Mouse (Mus musculus): ENCODE data around the gene Lrmda. TPM values are rescaled to one million over a fixed set of nuclear protein-coding genes. Genes with fewer than 3 reads are reported as not detected.

Lrmda gene
- polyA plus RNA-seq, 1 experiment from 2014 or later = 0.53 TPM

DNA sequence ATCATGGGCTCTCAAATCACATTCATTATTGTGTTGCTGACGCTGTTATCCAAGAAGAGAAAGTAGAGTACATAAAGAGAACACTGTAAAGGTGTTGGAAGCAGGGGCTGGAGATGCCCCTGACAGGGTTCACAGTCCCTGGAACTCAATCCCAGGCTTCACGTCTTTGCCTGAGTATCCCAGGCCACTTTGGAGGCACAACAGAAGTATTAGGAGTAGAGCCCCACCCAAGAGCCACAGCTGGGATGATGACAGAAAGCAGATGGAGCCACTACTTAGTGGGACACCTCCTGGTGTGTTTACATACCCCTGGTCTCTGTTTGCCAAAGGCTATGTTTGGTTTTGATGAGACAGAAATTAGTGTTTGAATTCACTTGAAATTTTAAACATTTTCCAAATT lies 899.4 kb downstream of the Lrmda start:
- no peak for ATAC-seq (ENCODE audit: low FRiP score, low TSS enrichment)
- Histone ChIP-seq H3K4me2 (replicated peaks; ENCODE audit: low read depth, low read length) (no peak overlapping the region), H3K36me3 (ENCODE audit: control insufficient read depth, insufficient read depth, low read length) (no peaks in the 10 kb centered on the region), H3K9ac (ENCODE audit: low read depth, low read length) (no peak overlapping the region), H3K27ac (ENCODE audit: low read depth, low read length) (no peak overlapping the region), H3K27me3 (ENCODE audit: control insufficient read depth, insufficient read depth, low read length) (no peaks in the 10 kb centered on the region), H3K4me1 (ENCODE audit: control insufficient read depth, insufficient read depth, low read length) (no peaks in the 10 kb centered on the region), H3K4me3 (ENCODE audit: low read length) (no peak overlapping the region), H3K9me3 (ENCODE audit: control insufficient read depth, low read length) (no peaks in the 10 kb centered on the region)
- WGBS = 69% methylated on average over 2 of the region's 2 CpGs

GRCm38 (mm10) chr14:22921152-22921551 lies 901.6 kb downstream of the Lrmda start:
- Histone ChIP-seq H3K4me2 (replicated peaks; ENCODE audit: low read depth, low read length) (no peak overlapping the region), H3K9ac (ENCODE audit: low read depth, low read length) (no peak overlapping the region), H3K27me3 (ENCODE audit: control insufficient read depth, insufficient read depth, low read length) (no peaks in the 10 kb centered on the region), H3K27ac (ENCODE audit: low read depth, low read length) (no peak overlapping the region), H3K9me3 (ENCODE audit: control insufficient read depth, low read length) (no peaks in the 10 kb centered on the region), H3K36me3 (ENCODE audit: control insufficient read depth, insufficient read depth, low read length) (no peaks in the 10 kb centered on the region), H3K4me3 (ENCODE audit: low read length) (no peak overlapping the region), H3K4me1 (ENCODE audit: control insufficient read depth, insufficient read depth, low read length) (no peaks in the 10 kb centered on the region)
- no peak for ATAC-seq (ENCODE audit: low FRiP score, low TSS enrichment)

DNA sequence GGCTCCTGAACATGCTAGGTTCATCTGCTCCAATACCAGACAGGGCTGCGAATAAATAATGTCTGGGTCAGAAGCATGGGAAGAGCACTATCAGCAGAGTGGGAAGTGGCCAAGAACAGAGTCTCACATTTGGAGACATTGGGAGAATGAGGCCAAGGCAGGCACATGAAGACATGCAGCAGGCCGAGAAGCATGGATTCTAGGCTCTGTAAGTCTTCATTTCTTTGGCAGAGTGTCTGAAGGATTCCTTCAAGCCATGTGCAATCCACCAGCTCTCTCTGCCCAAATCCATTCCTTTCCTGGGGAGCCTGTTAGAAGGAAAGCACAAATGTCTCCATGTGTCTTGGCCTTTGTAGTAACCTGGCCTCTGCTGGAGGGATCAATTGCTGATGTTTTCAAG lies 902.3 kb downstream of the Lrmda start:
- no peak overlapping the region for H3K4me3 ChIP-seq (ENCODE audit: low read length)
- H3K9me3 ChIP-seq (ENCODE audit: control insufficient read depth, low read length) = no peaks in the 10 kb centered on the region
- H3K4me2 ChIP-seq (replicated peaks; ENCODE audit: low read depth, low read length) = no peak overlapping the region
- no peaks in the 10 kb centered on the region for H3K36me3 ChIP-seq (ENCODE audit: control insufficient read depth, insufficient read depth, low read length)
- no peak overlapping the region for H3K9ac ChIP-seq (ENCODE audit: low read depth, low read length)
- ATAC-seq (ENCODE audit: low FRiP score, low TSS enrichment) = no peak
- H3K27me3 ChIP-seq (ENCODE audit: control insufficient read depth, insufficient read depth, low read length) = no peaks in the 10 kb centered on the region
- H3K27ac ChIP-seq (ENCODE audit: low read depth, low read length) = no peak overlapping the region
- H3K4me1 ChIP-seq (ENCODE audit: control insufficient read depth, insufficient read depth, low read length) = no peaks in the 10 kb centered on the region
- WGBS = 95% methylated on average over 2 of the region's 2 CpGs

DNA sequence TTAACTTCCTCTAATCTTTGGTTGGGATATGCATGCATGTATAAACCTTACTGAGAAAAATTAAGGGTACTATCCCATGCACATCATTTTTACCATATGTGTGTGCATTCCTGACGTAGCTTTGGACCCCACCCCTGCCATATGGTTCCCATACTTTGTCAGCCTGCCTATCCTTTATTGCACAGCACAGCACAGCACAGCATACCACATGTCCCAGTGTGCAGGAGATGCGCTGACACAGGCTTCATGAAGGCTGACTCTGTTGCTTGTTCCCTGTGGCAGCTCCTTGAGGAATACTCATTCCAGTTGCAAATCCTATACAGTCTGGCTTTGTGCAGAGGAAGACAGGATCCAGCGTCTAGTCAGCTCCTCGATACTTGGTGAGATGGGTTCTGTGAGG lies 903.1 kb downstream of the Lrmda start:
- no peak overlapping the region for H3K9ac ChIP-seq (ENCODE audit: low read depth, low read length)
- H3K4me1 ChIP-seq (ENCODE audit: control insufficient read depth, insufficient read depth, low read length) = no peaks in the 10 kb centered on the region
- H3K4me3 ChIP-seq (ENCODE audit: low read length) = no peak overlapping the region
- no peak overlapping the region for H3K4me2 ChIP-seq (replicated peaks; ENCODE audit: low read depth, low read length)
- no peak overlapping the region for H3K27ac ChIP-seq (ENCODE audit: low read depth, low read length)
- no peak; the same call in 1 of the 2 replicates for ATAC-seq (ENCODE audit: low FRiP score, low TSS enrichment)
- no peaks in the 10 kb centered on the region for H3K9me3 ChIP-seq (ENCODE audit: control insufficient read depth, low read length)
- no peaks in the 10 kb centered on the region for H3K27me3 ChIP-seq (ENCODE audit: control insufficient read depth, insufficient read depth, low read length)
- 87% methylated on average over 4 of the region's 4 CpGs for WGBS
- no peaks in the 10 kb centered on the region for H3K36me3 ChIP-seq (ENCODE audit: control insufficient read depth, insufficient read depth, low read length)

DNA sequence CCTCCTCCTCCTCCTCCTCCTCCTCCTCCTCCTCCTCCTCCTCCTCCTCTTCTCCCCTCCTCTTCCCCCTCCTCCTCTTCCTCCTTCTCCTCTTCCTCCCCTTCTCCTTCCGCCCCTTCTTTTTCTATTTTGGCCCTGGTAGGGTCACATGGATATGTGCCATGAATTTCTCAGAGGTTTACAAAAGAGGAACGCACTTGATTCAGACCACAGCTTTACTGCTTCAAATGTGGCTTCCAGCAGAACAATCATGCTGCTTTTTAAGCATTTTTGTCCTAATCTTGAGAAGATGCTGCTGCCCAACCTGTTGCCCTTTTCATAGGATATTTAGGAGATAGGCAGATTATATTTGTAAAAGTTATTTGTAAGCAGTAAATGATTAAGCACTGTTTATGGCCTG lies 903.7 kb downstream of the Lrmda start:
- no peaks in the 10 kb centered on the region for H3K36me3 ChIP-seq (ENCODE audit: control insufficient read depth, insufficient read depth, low read length)
- H3K9ac ChIP-seq (ENCODE audit: low read depth, low read length) = no peak overlapping the region
- no peak overlapping the region for H3K4me2 ChIP-seq (replicated peaks; ENCODE audit: low read depth, low read length)
- no peak overlapping the region for H3K4me3 ChIP-seq (ENCODE audit: low read length)
- H3K4me1 ChIP-seq (ENCODE audit: control insufficient read depth, insufficient read depth, low read length) = no peaks in the 10 kb centered on the region
- no peak overlapping the region for H3K27ac ChIP-seq (ENCODE audit: low read depth, low read length)
- no peaks in the 10 kb centered on the region for H3K27me3 ChIP-seq (ENCODE audit: control insufficient read depth, insufficient read depth, low read length)
- 73% methylated on average over 1 of the region's 2 CpGs for WGBS
- H3K9me3 ChIP-seq (ENCODE audit: control insufficient read depth, low read length) = no peaks in the 10 kb centered on the region
- no peak for ATAC-seq (ENCODE audit: low FRiP score, low TSS enrichment)

GRCm38 (mm10) chr14:22928263-22928662 lies 908.8 kb downstream of the Lrmda start:
- H3K4me3 ChIP-seq (ENCODE audit: low read length) = no peak overlapping the region
- no peaks in the 10 kb centered on the region for H3K9me3 ChIP-seq (ENCODE audit: control insufficient read depth, low read length)
- no peaks in the 10 kb centered on the region for H3K4me1 ChIP-seq (ENCODE audit: control insufficient read depth, insufficient read depth, low read length)
- H3K27me3 ChIP-seq (ENCODE audit: control insufficient read depth, insufficient read depth, low read length) = no peaks in the 10 kb centered on the region
- H3K4me2 ChIP-seq (replicated peaks; ENCODE audit: low read depth, low read length) = no peak overlapping the region
- no peak overlapping the region for H3K9ac ChIP-seq (ENCODE audit: low read depth, low read length)
- no peak overlapping the region for H3K27ac ChIP-seq (ENCODE audit: low read depth, low read length)
- ATAC-seq (ENCODE audit: low FRiP score, low TSS enrichment) = no peak
- no peaks in the 10 kb centered on the region for H3K36me3 ChIP-seq (ENCODE audit: control insufficient read depth, insufficient read depth, low read length)
- WGBS = 92% methylated on average over 2 of the region's 2 CpGs

- Histone ChIP-seq H3K4me2 (replicated peaks; ENCODE audit: low read depth, low read length) (no peak overlapping the region), H3K4me3 (ENCODE audit: low read length) (no peak overlapping the region), H3K9ac (ENCODE audit: low read depth, low read length) (no peak overlapping the region), H3K9me3 (ENCODE audit: control insufficient read depth, low read length) (no peaks in the 10 kb centered on the region), H3K27me3 (ENCODE audit: control insufficient read depth, insufficient read depth, low read length) (no peaks in the 10 kb centered on the region), H3K4me1 (ENCODE audit: control insufficient read depth, insufficient read depth, low read length) (no peaks in the 10 kb centered on the region), H3K36me3 (ENCODE audit: control insufficient read depth, insufficient read depth, low read length) (no peaks in the 10 kb centered on the region), H3K27ac (ENCODE audit: low read depth, low read length) (no peak overlapping the region)
- no peak for ATAC-seq (ENCODE audit: low FRiP score, low TSS enrichment)
- WGBS = 93% methylated on average over 1 of the region's 1 CpGs
These were observed 909.2 kb downstream of the Lrmda start for GRCm38 (mm10) chr14:22928683-22929082.

GRCm38 (mm10) chr14:22929585-22929984 lies 910.1 kb downstream of the Lrmda start:
- no peak overlapping the region for H3K4me3 ChIP-seq (ENCODE audit: low read length)
- ATAC-seq (ENCODE audit: low FRiP score, low TSS enrichment) = no peak
- no peak overlapping the region for H3K4me2 ChIP-seq (replicated peaks; ENCODE audit: low read depth, low read length)
- H3K9ac ChIP-seq (ENCODE audit: low read depth, low read length) = no peak overlapping the region
- no peaks in the 10 kb centered on the region for H3K27me3 ChIP-seq (ENCODE audit: control insufficient read depth, insufficient read depth, low read length)
- no peaks in the 10 kb centered on the region for H3K9me3 ChIP-seq (ENCODE audit: control insufficient read depth, low read length)
- 80% methylated on average over 2 of the region's 2 CpGs for WGBS
- no peaks in the 10 kb centered on the region for H3K36me3 ChIP-seq (ENCODE audit: control insufficient read depth, insufficient read depth, low read length)
- H3K27ac ChIP-seq (ENCODE audit: low read depth, low read length) = no peak overlapping the region
- H3K4me1 ChIP-seq (ENCODE audit: control insufficient read depth, insufficient read depth, low read length) = no peaks in the 10 kb centered on the region

DNA sequence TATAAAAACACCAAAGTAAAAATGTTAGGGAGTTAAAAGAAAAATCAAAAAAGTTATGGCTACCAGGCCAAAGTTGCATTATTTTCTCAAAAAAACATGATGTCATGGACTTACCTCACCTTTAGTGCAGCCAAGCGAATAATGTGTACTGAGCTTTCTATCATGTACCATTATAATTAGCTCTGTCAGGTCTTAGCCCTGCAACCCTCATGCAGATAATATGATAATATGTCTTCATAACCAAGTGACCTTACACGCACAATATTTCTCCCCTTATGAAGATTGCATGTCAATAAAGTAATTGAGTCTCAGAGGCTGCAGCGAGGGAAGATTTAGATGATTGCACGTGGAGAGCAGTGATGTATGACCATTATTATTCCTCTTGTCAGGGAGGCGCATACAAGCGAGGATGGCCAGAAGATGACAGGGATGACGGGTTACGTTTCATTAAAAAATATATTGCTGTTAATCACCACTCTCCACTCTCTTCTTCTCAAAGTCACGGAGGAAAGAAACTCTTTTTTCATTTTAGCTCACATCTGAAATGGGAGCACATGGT lies 911.1 kb downstream of the Lrmda start:
- H3K9ac ChIP-seq (ENCODE audit: low read depth, low read length) = no peak overlapping the region
- no peak for ATAC-seq (ENCODE audit: low FRiP score, low TSS enrichment)
- H3K4me2 ChIP-seq (replicated peaks; ENCODE audit: low read depth, low read length) = no peak overlapping the region
- no peaks in the 10 kb centered on the region for H3K27me3 ChIP-seq (ENCODE audit: control insufficient read depth, insufficient read depth, low read length)
- WGBS = 65% methylated on average over 9 of the region's 9 CpGs
- no peaks in the 10 kb centered on the region for H3K9me3 ChIP-seq (ENCODE audit: control insufficient read depth, low read length)
- H3K4me1 ChIP-seq (ENCODE audit: control insufficient read depth, insufficient read depth, low read length) = no peaks in the 10 kb centered on the region
- H3K27ac ChIP-seq (ENCODE audit: low read depth, low read length) = no peak overlapping the region
- no peaks in the 10 kb centered on the region for H3K36me3 ChIP-seq (ENCODE audit: control insufficient read depth, insufficient read depth, low read length)
- H3K4me3 ChIP-seq (ENCODE audit: low read length) = no peak overlapping the region

Measured in kidney, embryonic 14.5 days (tissue).